Mouse (Mus musculus): Measurements from ENCODE around the gene Hdac7.
A peak's percentile ranks its signal among the peaks of the same experiment; 100 is the strongest.

GRCm38 (mm10) chr15:97839991-97840455 lies 4.3 kb downstream of the Hdac7 start:
- TF ChIP-seq CTCF (IDR thresholded peaks at IDR 0.05; ENCODE audit: low read depth) (peak; percentile 33; the same call in 1 of the 2 replicates), EP300 (IDR thresholded peaks at IDR 0.05; ENCODE audit: low read depth) (no peak)

All from liver, postnatal 0 days (tissue).